Mouse (Mus musculus) brain, embryonic 14.5 days (tissue): ENCODE measurements around the gene Krtap8-1.

Experiments used
- CTCF ChIP-seq: fragments of 200-500 bp; IDR thresholded peaks from 2 replicates; pipeline ENCODE4 v1.5.1; 2012; ENCODE audit warnings: inconsistent platforms, mild to moderate bottlenecking, moderate library complexity, borderline replicate concordance; ENCODE audit not compliant: insufficient read depth, insufficient read length; ENCODE audit errors: extremely low read depth
- POLR2A ChIP-seq: fragments of 200-500 bp; IDR thresholded peaks from 2 replicates; pipeline ENCODE4 v1.6.1; 2012; ENCODE audit warnings: mild to moderate bottlenecking, inconsistent platforms, borderline replicate concordance; ENCODE audit not compliant: poor library complexity, insufficient read depth, insufficient read length, severe bottlenecking; ENCODE audit errors: extremely low read depth

- TF ChIP-seq CTCF = no peak
- no peak for TF ChIP-seq POLR2A
These were observed 20.5 kb upstream of the Krtap8-1 start, which contains the start of gene Krtap7-1 for GRCm38 (mm10) chr16:89508223-89508622.
